Mouse (Mus musculus) heart, adult 2 months (tissue): ENCODE data around the gene Rhbdl1. TPM values are rescaled to one million over a fixed set of nuclear protein-coding genes. Genes with fewer than 3 reads are reported as not detected.
A peak's percentile ranks its signal among the peaks of the same experiment; 100 is the strongest.

Experiments
- DNase-seq, 2 experiments: peaks; one replicate each; pipeline ENCODE4 v3.0.0; 2021
- H3K27ac ChIP-seq: fragments of 200-600 bp; 2 replicates; pipeline ENCODE4 v1.8.1; 2022
- H3K27me3 ChIP-seq: fragments of 200-500 bp; 2 replicates; pipeline ENCODE4 v1.6.1; 2012; ENCODE audit warnings: mild to moderate bottlenecking, low read length, inconsistent platforms, mixed read lengths; ENCODE audit not compliant: control insufficient read depth, insufficient read depth
- H3K36me3 ChIP-seq: fragments of 200-500 bp; 2 replicates; pipeline ENCODE4 v1.6.1; 2012; ENCODE audit warnings: low read length, inconsistent platforms; ENCODE audit not compliant: control insufficient read depth, insufficient read depth
- H3K4me1 ChIP-seq: fragments of 200-500 bp; 2 replicates; pipeline ENCODE4 v1.6.1; 2011; ENCODE audit warnings: low read length; ENCODE audit not compliant: control insufficient read depth, insufficient read depth
- H3K4me3 ChIP-seq: fragments of 200-600 bp; 2 replicates; pipeline ENCODE4 v1.8.1; 2022
- H3K79me2 ChIP-seq: fragments of 200-500 bp; replicated peaks from 2 replicates; pipeline ENCODE4 v1.6.1; 2012; ENCODE audit warnings: mild to moderate bottlenecking, inconsistent platforms, low read length, moderate library complexity, mixed read lengths; ENCODE audit not compliant: control insufficient read depth, insufficient read depth
- H3K9ac ChIP-seq: fragments of 200-500 bp; 2 replicates; pipeline ENCODE4 v1.6.1; 2012; ENCODE audit warnings: low read depth, mild to moderate bottlenecking, control low read depth, inconsistent platforms, low read length, mixed read lengths
- CTCF ChIP-seq: fragments of 200-600 bp; IDR thresholded peaks from 2 replicates; pipeline ENCODE4 v1.8.1; 2022; ENCODE audit warnings: antibody characterized with exemption, mild to moderate bottlenecking, moderate library complexity
- EP300 ChIP-seq: fragments of 200-500 bp; IDR thresholded peaks from 2 replicates; pipeline ENCODE4 v1.6.1; 2011; ENCODE audit warnings: low read depth, low read length, control low read depth; ENCODE audit not compliant: insufficient read depth
- POLR2A ChIP-seq: fragments of 200-500 bp; IDR thresholded peaks from 2 replicates; pipeline ENCODE4 v1.6.1; 2011; ENCODE audit warnings: mild to moderate bottlenecking, low read depth, low read length, control low read depth; ENCODE audit not compliant: insufficient read depth
- WGBS: fragments of 180-500 bp; shearing (Covaris S2); methylation state at CpG from one replicate; pipeline ENCODE4 v1.1.7; 2018; 5-methylcytosine and 5-hydroxymethylcytosine counted together
- intact Hi-C: fragments of 180-260 bp; cut with DNase I; formaldehyde crosslinking; loops from one replicate; pipeline ENCODE4 v1.15.1; 2025
- polyA plus RNA-seq: library from polyadenylated mRNA; depleted of rRNA; stranded (reverse); fragments of >200 nt; gene quantifications from 2 replicates; pipeline ENCODE4 v1.2.3, GENCODE M21; 2012
- total RNA-seq, 2 experiments: library from RNA; stranded (reverse); gene quantifications; 2 replicates each; pipeline ENCODE4 v1.2.3; 2021

The Rhbdl1 gene
- total and polyA plus RNA-seq, 3 experiments: 0.55 to 4.9 (median 0.82) TPM

DNA sequence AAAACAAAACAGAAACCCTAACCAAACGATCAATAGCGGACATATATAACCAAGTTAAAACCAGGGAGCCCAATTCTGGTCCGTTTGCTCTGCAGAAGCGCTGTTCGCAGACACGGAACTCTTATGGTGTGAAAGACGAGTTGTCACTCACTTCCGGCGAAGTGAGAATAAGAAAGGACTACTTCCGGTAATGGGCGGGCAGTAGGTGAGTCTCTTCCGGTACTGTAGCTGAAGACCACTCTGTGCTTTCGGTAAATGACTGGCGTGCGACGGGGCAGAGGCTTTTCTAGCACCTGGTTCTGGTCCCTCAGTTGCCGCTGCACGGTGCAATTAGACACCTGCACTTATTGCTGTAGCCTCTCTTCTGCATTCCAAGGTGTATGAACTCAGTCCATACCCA is 13.6 kb downstream of the Rhbdl1 start, which contains the start of gene Wdr24:
Gene Wdr24, plus strand, starts transcription at position 176 of the 400 bp plus-strand sequence.
- Histone ChIP-seq H3K4me3 (peak within 1 kb of the TSS; percentile 56), H3K4me1 (peaks cover 8% of the 10 kb centered on the region), H3K9ac (peak within 1 kb of the TSS; percentile 82), H3K27me3 (peaks cover 10% of the 10 kb centered on the region), H3K27ac (peak within 1 kb of the TSS; percentile 40), H3K36me3 (no peaks in the 10 kb centered on the region), H3K79me2 (no peaks in the 10 kb centered on the region)
- DNase-seq: peak; percentile 79 to 81
- under 1% methylated on average over 18 of the region's 18 CpGs for WGBS
- intact Hi-C loops: no loop called here
- peak; percentile 82 for TF ChIP-seq POLR2A
- no peak for TF ChIP-seq CTCF
- 0 out of 2 replicates have a peak, but pooled peaks have one; percentile 38 for TF ChIP-seq EP300

DNA sequence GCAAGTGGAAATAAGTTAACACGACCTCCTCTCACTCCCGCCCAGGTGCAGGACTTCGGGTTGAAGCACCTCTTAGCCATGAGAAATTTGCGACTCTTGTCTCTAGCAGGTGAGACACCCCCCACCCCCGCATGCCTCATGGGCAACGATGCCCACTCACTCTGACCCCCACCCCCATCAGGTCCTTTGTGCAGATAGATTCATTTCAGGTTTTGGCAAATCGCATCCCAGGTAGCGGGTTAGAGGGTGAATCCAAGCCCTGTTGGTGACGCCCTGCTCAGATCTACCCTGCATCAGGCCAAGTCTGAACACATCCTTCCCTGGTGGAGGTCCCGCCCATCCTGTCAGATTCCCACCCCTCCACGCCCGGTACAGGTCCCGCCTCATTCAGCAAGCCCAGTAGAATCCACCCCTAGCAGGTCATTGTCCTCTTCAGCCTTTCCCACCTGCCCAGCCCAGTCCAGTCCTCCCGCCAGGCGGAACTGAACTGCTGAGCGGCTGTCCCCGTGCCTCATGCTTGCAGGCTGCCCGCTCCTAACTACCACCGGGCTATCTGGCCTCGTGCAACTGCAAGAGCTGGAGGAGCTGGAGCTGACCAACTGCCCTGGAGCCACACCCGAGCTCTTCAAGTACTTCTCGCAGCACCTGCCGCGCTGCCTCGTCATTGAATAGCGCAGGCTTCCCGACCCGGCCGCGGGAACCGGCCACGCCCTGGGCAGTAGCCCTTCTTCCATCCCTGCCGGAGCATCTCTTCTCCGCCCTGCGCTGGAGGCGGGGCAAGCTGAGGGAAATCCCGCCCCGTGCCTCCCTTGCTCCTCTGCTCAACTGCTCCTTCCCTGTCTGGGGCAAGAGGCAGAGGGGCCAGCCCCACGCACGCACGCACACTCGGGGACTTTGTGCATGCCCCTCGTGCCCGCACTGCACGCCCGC is 18.0 kb downstream of the Rhbdl1 start:
- no peak overlapping the region for H3K4me3 ChIP-seq
- H3K9ac ChIP-seq: no peak overlapping the region
- intact Hi-C loops: no loop called here
- peaks cover 3% of the 10 kb centered on the region for H3K4me1 ChIP-seq
- peak in 1 of 2 experiments; percentile 30 for DNase-seq
- H3K27me3 ChIP-seq: peaks cover 10% of the 10 kb centered on the region
- H3K79me2 ChIP-seq: no peaks in the 10 kb centered on the region
- TF ChIP-seq POLR2A: no peak
- no peak for TF ChIP-seq CTCF
- no peak for TF ChIP-seq EP300
- no peak overlapping the region for H3K27ac ChIP-seq
- WGBS: 5% methylated on average over 46 of the region's 46 CpGs
- H3K36me3 ChIP-seq: no peaks in the 10 kb centered on the region

DNA sequence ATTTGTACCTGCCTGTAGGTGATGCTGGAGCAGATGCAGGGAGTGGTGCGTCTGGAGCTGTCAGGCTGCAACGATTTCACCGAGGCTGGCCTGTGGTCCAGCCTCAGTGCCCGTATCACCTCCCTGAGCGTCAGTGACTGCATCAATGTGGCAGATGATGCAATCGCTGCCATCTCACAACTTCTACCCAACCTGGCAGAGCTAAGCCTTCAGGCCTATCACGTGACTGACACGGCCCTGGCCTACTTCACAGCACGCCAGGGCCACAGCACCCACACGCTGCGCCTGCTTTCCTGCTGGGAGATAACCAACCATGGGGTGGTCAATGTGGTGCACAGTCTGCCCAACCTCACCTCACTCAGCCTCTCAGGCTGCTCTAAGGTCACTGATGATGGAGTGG is 19.4 kb downstream of the Rhbdl1 start:
- Histone ChIP-seq H3K9ac (no peak overlapping the region), H3K4me3 (no peak overlapping the region), H3K27ac (no peak overlapping the region), H3K36me3 (no peaks in the 10 kb centered on the region), H3K27me3 (peaks cover 10% of the 10 kb centered on the region), H3K4me1 (no peaks in the 10 kb centered on the region), H3K79me2 (no peaks in the 10 kb centered on the region)
- intact Hi-C loops: no loop called here
- TF ChIP-seq POLR2A (no peak), EP300 (no peak), CTCF (no peak)
- DNase-seq: no peak
- WGBS: 75% methylated on average over 11 of the region's 11 CpGs

DNA sequence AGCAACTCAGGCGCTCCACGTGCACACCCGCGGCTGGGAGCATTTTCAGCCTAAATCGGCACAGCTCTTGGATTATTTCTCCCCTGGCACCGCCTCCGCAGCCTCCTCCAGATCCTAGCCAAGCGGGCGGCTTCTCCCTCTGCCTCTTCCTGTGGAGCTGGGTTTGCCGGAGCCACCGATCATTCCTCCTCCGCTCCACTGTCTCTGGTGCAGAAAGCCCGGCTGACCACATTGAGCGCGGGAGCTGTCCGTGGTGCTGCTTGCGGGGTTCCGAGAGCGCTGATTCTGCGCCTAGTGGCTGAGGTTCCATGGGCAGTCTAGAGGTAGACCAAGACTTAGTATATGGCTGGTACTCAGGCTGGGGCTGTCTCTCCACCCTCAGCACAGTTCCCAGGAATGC is 23.6 kb downstream of the Rhbdl1 start:
- intact Hi-C loops: no loop called here
- H3K9ac ChIP-seq: no peak overlapping the region
- TF ChIP-seq POLR2A (no peak), EP300 (0 out of 2 replicates have a peak, but pooled peaks have one; percentile 28), CTCF (peak; percentile 64)
- H3K79me2 ChIP-seq: no peaks in the 10 kb centered on the region
- no peaks in the 10 kb centered on the region for H3K27me3 ChIP-seq
- no peak overlapping the region for H3K27ac ChIP-seq
- no peak overlapping the region for H3K4me3 ChIP-seq
- DNase-seq: peak; percentile 71 to 82
- H3K36me3 ChIP-seq: no peaks in the 10 kb centered on the region
- 1% methylated on average over 20 of the region's 20 CpGs for WGBS
- H3K4me1 ChIP-seq: no peaks in the 10 kb centered on the region; the same call in 1 of the 2 replicates

DNA sequence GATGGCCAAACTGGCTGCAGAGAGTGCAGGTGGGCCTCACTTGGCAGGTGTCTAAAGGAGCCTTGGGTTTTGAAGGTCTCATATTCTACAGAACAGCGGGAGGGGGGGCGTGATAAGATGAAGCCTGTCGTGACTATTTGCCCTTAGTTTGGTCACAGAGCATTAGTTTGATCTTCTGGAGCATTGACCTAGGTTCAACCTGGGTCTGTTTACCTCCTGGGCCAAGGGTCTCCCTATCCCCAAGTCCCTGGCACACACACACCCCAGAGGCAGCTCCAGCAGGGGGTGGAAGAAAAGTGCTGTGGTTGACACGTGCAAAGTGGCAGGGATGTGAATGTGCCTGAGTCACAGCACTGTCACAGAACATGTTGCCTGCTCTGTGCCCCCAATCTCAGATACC is 26.2 kb downstream of the Rhbdl1 start:
- TF ChIP-seq POLR2A (no peak), EP300 (no peak), CTCF (no peak)
- H3K36me3 ChIP-seq: no peaks in the 10 kb centered on the region
- H3K4me3 ChIP-seq: no peak overlapping the region
- WGBS: 70% methylated on average over 4 of the region's 4 CpGs
- intact Hi-C loops: no loop called here
- no peak overlapping the region for H3K27ac ChIP-seq
- no peaks in the 10 kb centered on the region for H3K79me2 ChIP-seq
- H3K27me3 ChIP-seq: no peaks in the 10 kb centered on the region
- no peak for DNase-seq
- no peak overlapping the region for H3K9ac ChIP-seq
- no peaks in the 10 kb centered on the region; the same call in 1 of the 2 replicates for H3K4me1 ChIP-seq
